8 mouse cellular contexts compared by ENCODE assay signal in the genomic region with DNA sequence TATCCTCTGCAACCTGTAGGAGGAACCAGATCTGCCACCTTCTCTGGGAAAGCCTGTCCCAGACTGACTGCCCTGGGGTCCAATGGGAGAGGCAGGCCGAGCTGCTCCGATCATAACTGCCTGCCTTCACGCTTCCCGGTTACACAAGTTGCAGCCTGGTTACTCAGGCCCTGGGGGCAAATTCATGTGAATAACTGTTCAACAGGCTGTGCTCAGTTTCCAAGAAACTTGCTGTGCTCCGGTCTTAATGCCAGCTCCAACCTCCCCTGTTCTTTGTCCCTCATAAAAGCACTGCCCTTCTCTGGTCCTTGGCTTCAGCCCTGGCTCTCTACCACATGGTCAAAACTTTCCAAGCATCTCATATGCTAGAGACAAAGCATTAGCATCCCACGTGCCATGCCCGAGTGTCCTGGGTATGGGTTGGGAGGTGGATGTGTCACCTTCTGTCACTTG. TPM values are rescaled to one million over a fixed set of nuclear protein-coding genes. Genes with fewer than 3 reads are reported as not detected.
DNase-seq lines count a peak whose midpoint lies in the region; ATAC-seq lines count a peak whose summit lies in the region.

No protein-coding gene starts in this region.

- no peak overlapping the region for H3K4me3 ChIP-seq in neural tube, embryonic 11.5 days (ENCODE audit: low read depth, low read length)
- H3K4me3 ChIP-seq in forebrain, embryonic 14.5 days (ENCODE audit: low read depth, low read length), result no peak overlapping the region
- H3K4me3 ChIP-seq in midbrain, embryonic 16.5 days (ENCODE audit: low read depth, low read length), result no peak overlapping the region

- no peaks in the 10 kb centered on the region for H3K9me3 ChIP-seq in neural tube, embryonic 11.5 days (ENCODE audit: control insufficient read depth, low read length)
- no peaks in the 10 kb centered on the region for H3K9me3 ChIP-seq in forebrain, embryonic 14.5 days (replicated peaks; ENCODE audit: control insufficient read depth, low read length)
- H3K9me3 ChIP-seq in midbrain, embryonic 16.5 days (replicated peaks; ENCODE audit: control insufficient read depth, low read length, poor library complexity, severe bottlenecking), result no peaks in the 10 kb centered on the region

- no peak overlapping the region for H3K4me2 ChIP-seq in neural tube, embryonic 11.5 days (ENCODE audit: low read depth)
- no peak overlapping the region for H3K4me2 ChIP-seq in forebrain, embryonic 14.5 days (ENCODE audit: low read length)
- H3K4me2 ChIP-seq in midbrain, embryonic 16.5 days (ENCODE audit: low read length), result no peak overlapping the region

- 53% methylated on average over 7 of the region's 7 CpGs for WGBS in neural tube, embryonic 11.5 days
- WGBS in forebrain, embryonic 14.5 days, result 28% methylated on average over 7 of the region's 7 CpGs
- 39% methylated on average over 7 of the region's 7 CpGs for WGBS in midbrain, embryonic 16.5 days

- peak; percentile 33 for DNase-seq in neural tube, embryonic 11.5 days (ENCODE audit: low spot score)
- DNase-seq in neural tube, embryonic 10.5 days (ENCODE audit: extremely low spot score, low spot score), result no peak
- peak; percentile 57 for DNase-seq in forebrain, embryonic 14.5 days (ENCODE audit: low spot score)
- peak; percentile 94 for DNase-seq in kidney, adult 11 months
- DNase-seq in frontal cortex, postnatal 36 days (ENCODE audit: low spot score in 2 of 2), result no peak
- no peak for DNase-seq in yolk sac, embryonic 10.5 days (ENCODE audit: low spot score)
- DNase-seq in thymus, adult 18-20 months, result no peak

- peaks cover 5% of the 10 kb centered on the region for H3K36me3 ChIP-seq in neural tube, embryonic 11.5 days (ENCODE audit: control insufficient read depth, insufficient read depth, low read length)
- peaks cover 29% of the 10 kb centered on the region for H3K36me3 ChIP-seq in forebrain, embryonic 14.5 days (ENCODE audit: control insufficient read depth, insufficient read depth, low read length)
- H3K36me3 ChIP-seq in midbrain, embryonic 16.5 days (ENCODE audit: control insufficient read depth, insufficient read depth, low read length), result peaks cover 13% of the 10 kb centered on the region

- peaks cover 3% of the 10 kb centered on the region; the same call in 1 of the 2 replicates for H3K4me1 ChIP-seq in neural tube, embryonic 11.5 days (ENCODE audit: control insufficient read depth, insufficient read depth, low read length)
- H3K4me1 ChIP-seq in forebrain, embryonic 14.5 days (ENCODE audit: control insufficient read depth, insufficient read depth, low read length), result peaks cover 13% of the 10 kb centered on the region
- H3K4me1 ChIP-seq in midbrain, embryonic 16.5 days (ENCODE audit: control insufficient read depth, insufficient read depth, low read length), result peaks cover 2% of the 10 kb centered on the region; the same call in 1 of the 2 replicates

- H3K9ac ChIP-seq in neural tube, embryonic 11.5 days (ENCODE audit: low read length), result no peak overlapping the region
- no peak overlapping the region for H3K9ac ChIP-seq in forebrain, embryonic 14.5 days (ENCODE audit: low read length)
- H3K9ac ChIP-seq in midbrain, embryonic 16.5 days (ENCODE audit: low read depth, low read length), result no peak overlapping the region

- ATAC-seq in neural tube, embryonic 11.5 days (ENCODE audit: insufficient read depth, low FRiP score, low TSS enrichment), result 0 out of 2 replicates have a peak, but pooled peaks have one; percentile 33
- ATAC-seq in forebrain, embryonic 14.5 days, result peak; percentile 41; the same call in 1 of the 2 replicates
- ATAC-seq in midbrain, embryonic 16.5 days, result 0 out of 2 replicates have a peak, but pooled peaks have one; percentile 34

- H3K27ac ChIP-seq in neural tube, embryonic 11.5 days (ENCODE audit: low read depth, low read length), result no peak overlapping the region
- H3K27ac ChIP-seq in forebrain, embryonic 14.5 days (ENCODE audit: low read depth, low read length), result no peak overlapping the region
- peak overlapping the region; percentile 40; the same call in 1 of the 2 replicates for H3K27ac ChIP-seq in midbrain, embryonic 16.5 days (ENCODE audit: low read length)

- no peaks in the 10 kb centered on the region for H3K27me3 ChIP-seq in neural tube, embryonic 11.5 days (ENCODE audit: control insufficient read depth, insufficient read depth, low read length)
- H3K27me3 ChIP-seq in forebrain, embryonic 14.5 days (replicated peaks; ENCODE audit: control insufficient read depth, insufficient read depth, low read length), result no peaks in the 10 kb centered on the region
- H3K27me3 ChIP-seq in midbrain, embryonic 16.5 days (ENCODE audit: control insufficient read depth, insufficient read depth, low read depth, low read length), result no peaks in the 10 kb centered on the region

RNA-seq across cellular contexts. Expression of gene Atp1a1, which starts 32.3 kb away (rescaled TPM):
- polyA plus RNA-seq in neural tube, embryonic 11.5 days (2014; fragmentation: Nextera tagmentation; extraction: Ambion mirVana), result 115 TPM in 2 replicates
- 50.8 and 64.9 TPM in 2 replicates for polyA plus RNA-seq in forebrain, embryonic 14.5 days (2014; fragmentation: Nextera tagmentation; extraction: Ambion mirVana)
- 58.4 and 61.3 TPM in 2 replicates for polyA plus RNA-seq in midbrain, embryonic 16.5 days (2015; fragmentation: Nextera tagmentation; extraction: Ambion mirVana)

Comparison
In these comparisons a context has a peak if more than half of its experiments do, and no peak if none do; other contexts are left out.
1. DNase-seq: peak in neural tube, embryonic 11.5 days (single experiment), forebrain, embryonic 14.5 days (single experiment) and kidney, adult 11 months (single experiment); none in neural tube, embryonic 10.5 days (single experiment), frontal cortex, postnatal 36 days (0 of 2), yolk sac, embryonic 10.5 days (single experiment) and thymus, adult 18-20 months (0 of 2).
2. Peak in every context shown above with its lines, with median percentiles within 50 percentile points of each other: ATAC-seq.